Mouse (Mus musculus) adrenal gland (tissue): ENCODE results near the gene Matk.

ENCODE experiments used
- intact Hi-C: fragments of 180-260 bp; cut with DNase I; formaldehyde crosslinking; loops from one replicate; pipeline ENCODE4 v1.15.1; 2025

Matk gene

GRCm38 (mm10) chr10:81284719-81285118, 32.0 kb downstream of the Matk start:
- intact Hi-C loops: loop anchor here (5.0 kb wide), 1 partner anchor 168 kb away; no protein-coding TSS in a partner anchor

- intact Hi-C loops: loop anchor here (5.0 kb wide), 1 partner anchor 166 kb away; no protein-coding TSS in a partner anchor
Observed at GRCm38 (mm10) chr10:81285694-81286450, 33.1 kb downstream of the Matk start.

GRCm38 (mm10) chr10:81286586-81286985, 33.9 kb downstream of the Matk start:
- intact Hi-C loops: loop anchor here (5.0 kb wide), 1 partner anchor 166 kb away; no protein-coding TSS in a partner anchor

- intact Hi-C loops: loop anchor here (5.0 kb wide), 1 partner anchor 165 kb away; no protein-coding TSS in a partner anchor
Observed at GRCm38 (mm10) chr10:81287513-81288157, 34.9 kb downstream of the Matk start.

- intact Hi-C loops: loop anchor here (5.0 kb wide), 1 partner anchor 164 kb away; no protein-coding TSS in a partner anchor
Observed at GRCm38 (mm10) chr10:81288601-81289000, 35.9 kb downstream of the Matk start.

- intact Hi-C loops: loop anchor here (5.0 kb wide), 1 partner anchor 163 kb away; no protein-coding TSS in a partner anchor
Observed at GRCm38 (mm10) chr10:81289278-81289677, 36.5 kb downstream of the Matk start.

- intact Hi-C loops: loop anchor here (5.0 kb wide), 2 partner anchors 52 to 162 kb away; partner anchors contain the start of gene Gipc3
Observed at GRCm38 (mm10) chr10:81289811-81290210, 37.1 kb downstream of the Matk start.

GRCm38 (mm10) chr10:81290698-81291460, 38.1 kb downstream of the Matk start:
- intact Hi-C loops: loop anchor here (5.0 kb wide), 1 partner anchor 51 kb away; the partner anchor contains the start of gene Gipc3

- intact Hi-C loops: loop anchor here (5.0 kb wide), 1 partner anchor 51 kb away; the partner anchor contains the start of gene Gipc3
Observed at GRCm38 (mm10) chr10:81291511-81292104, 38.9 kb downstream of the Matk start, which contains the start of gene Tjp3. Gene Tjp3, minus strand, starts transcription at chr10:81291581.

GRCm38 (mm10) chr10:81292554-81293333, 40.0 kb downstream of the Matk start, which contains the start of gene Pip5k1c:
Gene Pip5k1c, plus strand, starts transcription at chr10:81292963.
- intact Hi-C loops: loop anchor here (5.0 kb wide), 1 partner anchor 50 kb away; the partner anchor contains the start of gene Gipc3

- intact Hi-C loops: loop anchor here (5.0 kb wide), 1 partner anchor 49 kb away; the partner anchor contains the start of gene Gipc3
Observed at GRCm38 (mm10) chr10:81293334-81294030, 40.7 kb downstream of the Matk start.

GRCm38 (mm10) chr10:81294442-81294841, 41.7 kb downstream of the Matk start:
- intact Hi-C loops: loop anchor here (5.0 kb wide), 1 partner anchor 48 kb away; the partner anchor contains the start of gene Gipc3

- intact Hi-C loops: no loop called here
Observed at GRCm38 (mm10) chr10:81295185-81295584, 42.5 kb downstream of the Matk start.

GRCm38 (mm10) chr10:81297246-81297645, 44.5 kb downstream of the Matk start:
- intact Hi-C loops: no loop called here

GRCm38 (mm10) chr10:81297845-81298244, 45.1 kb downstream of the Matk start:
- intact Hi-C loops: no loop called here

GRCm38 (mm10) chr10:81298369-81299100, 45.8 kb downstream of the Matk start:
- intact Hi-C loops: no loop called here

- intact Hi-C loops: no loop called here
Observed at GRCm38 (mm10) chr10:81299585-81300351, 47.0 kb downstream of the Matk start.
